Mouse (Mus musculus) olfactory bulb, adult 2 months (tissue): Measurements from ENCODE around the gene Cd34.

Experiments used
- CTCF ChIP-seq: fragments of 200-500 bp; IDR thresholded peaks from 2 replicates; pipeline ENCODE4 v1.5.1; 2012; ENCODE audit warnings: low read depth, mild to moderate bottlenecking, low read length, moderate library complexity; ENCODE audit not compliant: insufficient read depth
- POLR2A ChIP-seq: fragments of 200-500 bp; IDR thresholded peaks from 2 replicates; pipeline ENCODE4 v1.6.1; 2012; ENCODE audit warnings: mild to moderate bottlenecking, low read depth, low read length, moderate library complexity; ENCODE audit not compliant: insufficient read depth

- no peak for TF ChIP-seq CTCF
- TF ChIP-seq POLR2A = no peak
Observed at GRCm38 (mm10) chr1:194943485-194943884, 4.9 kb downstream of the Cd34 start.
